Mouse (Mus musculus) yolk sac, embryonic 10.5 days (tissue): ENCODE results near the gene Gm20388.

ENCODE experiments used
- DNase-seq: peaks from one replicate; pipeline ENCODE4 v3.0.0-alpha.2; 2017; ENCODE audit warnings: low spot score

Gm20388 gene

DNA sequence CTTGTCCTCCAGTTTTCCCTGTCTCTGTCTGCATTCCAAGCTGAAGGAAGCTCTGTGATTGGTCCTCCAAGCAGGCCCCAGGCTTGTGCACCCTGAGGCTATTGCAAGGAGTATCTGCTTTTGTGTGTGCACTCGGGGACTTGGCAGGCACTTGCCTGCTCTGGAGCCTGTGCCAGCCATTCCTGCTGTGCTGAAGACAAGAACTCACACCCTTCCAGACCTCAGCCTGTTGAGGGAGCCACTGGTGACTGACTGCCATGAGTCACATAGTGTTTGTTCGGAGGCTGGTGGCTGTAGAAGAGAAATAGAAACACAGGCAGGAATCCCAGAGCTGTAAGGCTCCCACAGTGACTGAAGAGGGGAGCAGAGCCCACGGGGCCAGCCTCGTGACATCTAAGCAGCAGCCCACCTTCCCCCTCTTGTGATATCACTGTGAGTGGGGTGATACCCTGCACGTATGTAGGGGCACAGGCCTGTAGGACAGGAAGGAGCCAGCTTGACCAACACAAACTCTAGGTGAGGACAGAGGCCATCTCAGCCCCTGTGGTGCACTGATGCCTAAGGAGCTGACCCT, 50.0 kb downstream of the Gm20388 start:
- DNase-seq = no peak

DNA sequence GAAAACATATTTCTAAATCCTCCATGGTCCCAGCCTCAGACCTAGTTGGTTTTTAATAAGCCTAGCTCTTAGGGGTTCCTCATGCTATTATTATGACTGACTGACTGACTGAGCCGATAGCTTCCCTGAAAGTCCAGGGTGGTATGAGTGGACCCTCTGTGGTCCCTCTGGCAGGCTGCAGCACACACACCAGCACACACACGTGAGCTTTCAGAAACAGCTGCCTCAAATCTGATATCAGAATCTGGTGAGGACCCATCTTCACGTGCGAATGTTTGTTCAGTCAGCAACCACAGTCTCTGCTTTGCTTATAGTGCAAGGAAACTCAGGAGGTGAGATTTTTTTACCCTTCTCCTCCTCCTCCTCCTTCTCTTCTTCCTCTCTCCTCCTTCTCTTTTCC, 54.2 kb downstream of the Gm20388 start:
- no peak for DNase-seq

- DNase-seq = no peak
Observed at GRCm38 (mm10) chr8:119967435-119967834, 56.8 kb downstream of the Gm20388 start.

DNA sequence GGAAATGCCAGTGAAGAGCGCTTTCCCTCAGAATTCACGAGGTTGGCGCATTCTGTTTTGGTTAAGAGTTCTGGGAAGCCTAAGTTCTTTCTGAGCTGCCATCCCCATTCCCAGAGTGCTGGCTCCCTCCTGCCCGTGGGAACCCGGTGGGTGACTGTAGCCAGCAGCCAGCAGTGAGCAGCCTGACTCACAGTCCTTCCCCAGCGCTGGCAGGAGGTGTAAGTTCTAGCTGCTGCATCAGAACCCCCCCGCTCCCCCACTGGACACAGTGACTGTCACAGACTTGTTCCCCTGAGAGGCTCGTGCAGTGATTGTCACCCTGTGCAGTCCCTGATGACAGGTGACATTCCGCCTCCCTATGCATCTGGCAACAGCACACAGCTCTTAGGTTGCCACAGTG, 59.5 kb downstream of the Gm20388 start:
- DNase-seq = no peak

GRCm38 (mm10) chr8:119972558-119972957, 61.9 kb downstream of the Gm20388 start:
- DNase-seq = peak; percentile 8

- no peak for DNase-seq
Observed at GRCm38 (mm10) chr8:119978770-119979381, 68.2 kb downstream of the Gm20388 start.

DNA sequence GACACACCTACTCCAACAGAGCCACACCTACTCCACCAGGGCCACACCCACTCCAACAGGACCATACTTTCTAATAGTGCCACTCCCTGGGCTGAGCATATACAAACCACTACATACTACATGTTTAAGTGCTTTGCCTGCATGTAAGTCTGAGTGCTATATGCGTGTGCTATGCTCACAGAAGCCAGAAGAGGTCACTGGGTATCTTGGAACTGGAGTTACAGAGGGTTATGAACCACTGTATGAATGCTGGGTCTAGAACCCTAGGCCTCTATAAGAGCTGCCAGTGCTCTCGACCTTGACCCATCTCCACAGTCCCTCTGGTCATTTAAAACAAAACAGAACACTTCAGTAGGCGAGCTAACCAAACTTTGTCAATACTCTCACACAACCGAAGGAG, 70.6 kb downstream of the Gm20388 start:
- no peak for DNase-seq

DNA sequence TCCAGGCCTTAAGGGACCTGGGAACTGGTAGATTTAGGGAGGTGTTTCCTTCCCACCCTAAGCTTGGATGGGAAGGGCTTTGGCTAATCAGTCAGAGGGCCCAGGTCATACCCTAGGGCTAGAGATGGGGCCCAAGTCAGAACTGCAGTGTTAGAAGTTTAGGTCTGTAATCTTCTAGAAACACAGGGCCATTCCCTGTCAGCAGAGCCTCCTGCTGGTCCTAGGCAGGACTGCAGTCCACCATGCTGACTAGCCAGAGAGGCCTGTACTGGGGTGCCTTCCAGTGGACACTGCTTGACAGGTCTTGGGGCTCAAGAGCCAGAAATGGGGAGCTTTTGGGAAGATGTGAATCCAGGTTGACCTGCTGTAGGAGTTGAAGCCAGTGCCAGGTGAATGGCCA, 73.4 kb downstream of the Gm20388 start:
- DNase-seq = no peak

- DNase-seq = no peak
Observed at GRCm38 (mm10) chr8:119986174-119986573, 75.5 kb downstream of the Gm20388 start.

DNA sequence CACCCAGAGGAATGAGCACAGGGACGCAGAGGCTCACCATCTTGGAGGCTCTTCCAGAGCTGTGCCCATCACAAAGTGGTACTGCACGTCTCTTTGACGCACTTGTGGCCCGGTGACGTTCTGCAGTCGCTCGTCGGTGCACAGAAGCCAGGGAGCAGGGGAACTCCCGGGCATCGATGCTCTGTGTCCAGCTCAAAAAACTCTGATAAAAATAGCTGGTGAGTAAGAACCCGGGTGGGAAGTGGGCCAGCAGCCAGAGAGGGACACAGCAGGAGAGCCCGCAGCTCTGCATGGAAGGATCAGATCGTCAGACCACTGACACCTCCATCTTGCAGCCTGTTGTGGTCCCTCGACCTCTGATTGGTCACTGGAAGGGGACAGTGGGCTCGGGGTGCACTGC, 77.4 kb downstream of the Gm20388 start:
- DNase-seq = no peak

GRCm38 (mm10) chr8:119992249-119992648, 81.6 kb downstream of the Gm20388 start, which contains the start of gene Crispld2:
TSS of gene Crispld2 (plus strand) at chr8:119992438.
- peak; percentile 80 for DNase-seq

- no peak for DNase-seq
Observed at GRCm38 (mm10) chr8:119994114-119994513, 83.5 kb downstream of the Gm20388 start.

DNA sequence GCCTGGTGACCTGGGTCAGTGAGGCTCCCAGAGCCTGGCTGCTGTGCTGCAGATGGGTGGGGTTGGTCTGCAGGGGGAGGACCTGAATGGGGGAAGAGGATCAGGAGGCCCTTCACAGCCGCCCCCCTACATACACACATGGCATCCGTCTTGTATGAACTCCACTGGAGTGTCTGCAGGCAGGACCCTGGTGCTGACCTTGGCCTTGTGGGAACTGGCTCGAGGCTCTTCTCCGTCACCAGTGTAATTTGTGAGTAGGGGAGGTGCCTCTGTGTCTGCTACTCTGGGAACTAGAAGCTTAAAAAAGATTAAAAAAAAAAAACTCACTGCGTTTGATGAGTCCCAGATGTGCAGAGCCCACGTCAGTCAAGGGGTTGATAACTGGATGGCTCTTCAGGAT, 83.9 kb downstream of the Gm20388 start:
- peak; percentile 30 for DNase-seq

DNA sequence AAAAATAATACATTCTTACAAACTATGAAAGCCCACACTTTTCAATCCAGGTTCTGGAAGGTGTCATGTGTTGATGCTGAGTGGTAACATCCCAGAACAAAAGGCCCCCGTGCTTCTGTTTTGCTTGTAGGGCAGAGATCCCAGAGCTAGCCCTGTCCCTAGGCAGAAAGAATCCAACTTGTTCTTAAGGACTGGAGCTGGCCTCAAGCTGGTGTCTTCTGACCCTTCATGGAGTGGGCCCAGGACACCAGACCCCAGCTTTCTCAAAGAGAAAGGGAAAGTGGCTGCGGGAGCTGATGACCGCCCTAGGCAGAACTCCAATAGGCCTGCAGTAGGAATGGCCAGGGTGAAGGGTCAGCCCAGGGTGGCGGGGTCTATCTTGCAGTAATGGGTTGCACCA, 86.6 kb downstream of the Gm20388 start:
- DNase-seq = no peak

GRCm38 (mm10) chr8:120000461-120000860, 89.8 kb downstream of the Gm20388 start:
- DNase-seq = no peak

- no peak for DNase-seq
Observed at GRCm38 (mm10) chr8:120001712-120002111, 91.1 kb downstream of the Gm20388 start.

- no peak for DNase-seq
Observed at GRCm38 (mm10) chr8:120002348-120002747, 91.7 kb downstream of the Gm20388 start.

DNA sequence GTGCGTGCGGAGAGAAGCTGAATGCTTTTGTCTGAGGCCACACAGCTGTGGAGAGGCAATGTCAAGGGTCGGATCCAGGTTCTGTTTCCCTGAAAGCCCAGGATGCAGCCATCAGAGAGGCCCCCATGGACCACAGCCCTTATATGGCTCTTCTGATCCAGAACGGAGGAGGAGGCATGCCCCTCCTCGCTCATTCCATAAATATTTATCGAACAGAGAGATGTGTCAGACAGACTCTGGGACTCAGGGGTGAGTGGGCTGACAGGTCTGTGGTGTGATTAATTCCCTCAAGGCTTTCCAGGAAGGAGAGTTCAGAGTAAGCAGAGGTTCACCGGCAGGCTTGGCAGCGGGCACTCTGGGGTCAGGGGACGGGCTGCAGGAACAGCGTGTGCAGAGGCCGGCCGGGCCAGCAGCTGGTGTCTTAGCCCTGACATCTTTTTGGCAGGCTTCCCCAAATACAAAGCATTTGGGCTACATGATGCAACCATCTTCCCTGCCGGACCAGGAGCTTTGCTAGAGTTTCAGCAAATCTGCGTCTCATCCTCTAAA, 93.6 kb downstream of the Gm20388 start:
- peak; percentile 75 for DNase-seq

- peak; percentile 56 for DNase-seq
Observed at GRCm38 (mm10) chr8:120004705-120005381, 94.2 kb downstream of the Gm20388 start.

- no peak for DNase-seq
Observed at GRCm38 (mm10) chr8:120006645-120007160, 96.1 kb downstream of the Gm20388 start.

DNA sequence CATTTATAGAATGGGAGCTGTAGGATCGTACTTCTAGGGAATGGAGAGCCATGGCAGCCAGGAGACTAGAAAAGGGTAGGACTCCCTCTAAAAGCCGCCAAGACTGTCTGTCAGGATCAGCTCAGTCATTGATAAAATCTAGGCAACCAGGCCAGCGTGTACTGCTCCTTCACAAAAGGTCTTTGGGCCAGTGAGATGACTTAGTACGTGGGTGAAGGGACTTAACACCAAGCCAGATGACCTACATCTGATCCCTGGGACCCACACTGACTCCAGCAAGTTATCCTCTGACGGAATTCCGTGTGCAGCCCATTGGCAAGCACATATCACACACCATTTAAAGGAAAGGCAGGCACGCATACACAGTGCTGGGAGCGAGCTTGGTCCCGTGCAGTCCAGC, 96.5 kb downstream of the Gm20388 start:
- no peak for DNase-seq

DNA sequence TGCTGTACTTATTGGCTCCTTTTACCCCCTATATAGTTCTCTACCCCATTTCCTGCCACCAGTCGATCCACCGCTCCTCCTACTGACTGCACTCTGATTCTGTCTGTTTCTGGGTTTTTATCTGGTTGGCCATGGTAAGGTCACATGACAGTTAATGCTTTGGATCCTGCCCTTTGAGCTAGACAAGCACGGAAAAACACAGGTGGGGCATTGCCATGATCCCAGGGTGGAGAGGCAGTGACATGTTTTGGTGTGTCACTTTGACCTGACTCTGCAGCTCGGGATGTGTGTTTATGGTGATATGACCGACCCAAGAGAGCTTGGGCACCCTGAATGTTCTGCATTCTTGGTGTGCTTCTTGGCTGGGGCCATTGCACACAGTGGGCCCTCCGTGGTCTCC, 98.6 kb downstream of the Gm20388 start:
- no peak for DNase-seq

GRCm38 (mm10) chr8:120012491-120012890, 101.8 kb downstream of the Gm20388 start:
- DNase-seq = no peak
